Mouse (Mus musculus): ENCODE measurements at regions not wholly inside any gene's neighbourhood (a gene's known extent, or its start where the extent isn't known, plus 50 kb on each side); places are given as distances from the start of the nearest gene placed in this dataset.

GRCm38 (mm10) chr10:92246785-92247448 lies 475.3 kb downstream of the Nedd1 start:
- Histone ChIP-seq H3K4me2 (ENCODE audit: low read depth, low read length) (no peak overlapping the region), H3K27me3 (ENCODE audit: control insufficient read depth, insufficient read depth, low read length) (no peaks in the 10 kb centered on the region), H3K4me3 (ENCODE audit: low read depth, low read length) (no peak overlapping the region), H3K9me3 (ENCODE audit: control insufficient read depth, low read length) (no peaks in the 10 kb centered on the region), H3K9ac (replicated peaks; ENCODE audit: low read depth, low read length) (no peak overlapping the region), H3K27ac (ENCODE audit: low read depth, low read length) (no peak overlapping the region), H3K36me3 (ENCODE audit: control insufficient read depth, insufficient read depth, low read length) (no peaks in the 10 kb centered on the region), H3K4me1 (ENCODE audit: control insufficient read depth, insufficient read depth, low read length) (0 out of 2 replicates have a peak, but pooled peaks cover 3% of the 10 kb centered on the region)
- ATAC-seq (ENCODE audit: low read depth) = no peak
- 10% methylated on average over 7 of the region's 7 CpGs for WGBS

GRCm38 (mm10) chr10:92242714-92243440 lies 479.3 kb downstream of the Nedd1 start:
- no peaks in the 10 kb centered on the region for H3K9me3 ChIP-seq (ENCODE audit: control insufficient read depth, low read length)
- no peak overlapping the region for H3K27ac ChIP-seq (ENCODE audit: low read depth, low read length)
- H3K4me1 ChIP-seq (ENCODE audit: control insufficient read depth, insufficient read depth, low read length) = 0 out of 2 replicates have a peak, but pooled peaks cover 3% of the 10 kb centered on the region
- H3K4me3 ChIP-seq (ENCODE audit: low read depth, low read length) = no peak overlapping the region
- H3K9ac ChIP-seq (replicated peaks; ENCODE audit: low read depth, low read length) = no peak overlapping the region
- ATAC-seq (ENCODE audit: low read depth) = peak; percentile 92
- no peak overlapping the region for H3K4me2 ChIP-seq (ENCODE audit: low read depth, low read length)
- 31% methylated on average over 11 of the region's 11 CpGs for WGBS
- H3K27me3 ChIP-seq (ENCODE audit: control insufficient read depth, insufficient read depth, low read length) = no peaks in the 10 kb centered on the region
- no peaks in the 10 kb centered on the region for H3K36me3 ChIP-seq (ENCODE audit: control insufficient read depth, insufficient read depth, low read length)

GRCm38 (mm10) chr10:92237881-92238280 lies 484.3 kb downstream of the Nedd1 start:
- Histone ChIP-seq H3K9ac (replicated peaks; ENCODE audit: low read depth, low read length) (no peak overlapping the region), H3K27me3 (ENCODE audit: control insufficient read depth, insufficient read depth, low read length) (no peaks in the 10 kb centered on the region), H3K4me1 (ENCODE audit: control insufficient read depth, insufficient read depth, low read length) (no peaks in the 10 kb centered on the region), H3K27ac (ENCODE audit: low read depth, low read length) (no peak overlapping the region), H3K9me3 (ENCODE audit: control insufficient read depth, low read length) (no peaks in the 10 kb centered on the region), H3K4me2 (ENCODE audit: low read depth, low read length) (no peak overlapping the region), H3K4me3 (ENCODE audit: low read depth, low read length) (no peak overlapping the region), H3K36me3 (ENCODE audit: control insufficient read depth, insufficient read depth, low read length) (no peaks in the 10 kb centered on the region)
- 56% methylated on average over 5 of the region's 5 CpGs for WGBS
- ATAC-seq (ENCODE audit: low read depth) = no peak

GRCm38 (mm10) chr10:92232081-92232480 lies 490.1 kb downstream of the Nedd1 start:
- no peak for ATAC-seq (ENCODE audit: low read depth)

GRCm38 (mm10) chr10:92225818-92226217 lies 496.4 kb downstream of the Nedd1 start:
- H3K4me3 ChIP-seq (ENCODE audit: low read depth, low read length) = no peak overlapping the region
- H3K9ac ChIP-seq (replicated peaks; ENCODE audit: low read depth, low read length) = no peak overlapping the region
- H3K27ac ChIP-seq (ENCODE audit: low read depth, low read length) = no peak overlapping the region
- no peak overlapping the region for H3K4me2 ChIP-seq (ENCODE audit: low read depth, low read length)
- H3K27me3 ChIP-seq (ENCODE audit: control insufficient read depth, insufficient read depth, low read length) = no peaks in the 10 kb centered on the region
- WGBS = 75% methylated on average over 4 of the region's 4 CpGs
- no peaks in the 10 kb centered on the region for H3K36me3 ChIP-seq (ENCODE audit: control insufficient read depth, insufficient read depth, low read length)
- ATAC-seq (ENCODE audit: low read depth) = no peak
- H3K9me3 ChIP-seq (ENCODE audit: control insufficient read depth, low read length) = no peaks in the 10 kb centered on the region
- H3K4me1 ChIP-seq (ENCODE audit: control insufficient read depth, insufficient read depth, low read length) = no peaks in the 10 kb centered on the region

More at GRCm38 (mm10) chr10:92232081-92232480, 490.1 kb downstream of the Nedd1 start:
- no peak overlapping the region for H3K4me3 ChIP-seq (ENCODE audit: low read depth, low read length)
- H3K9me3 ChIP-seq (ENCODE audit: control insufficient read depth, low read length) = no peaks in the 10 kb centered on the region
- no peak overlapping the region for H3K9ac ChIP-seq (replicated peaks; ENCODE audit: low read depth, low read length)
- H3K27ac ChIP-seq (ENCODE audit: low read depth, low read length) = no peak overlapping the region
- 84% methylated on average over 2 of the region's 2 CpGs for WGBS
- no peaks in the 10 kb centered on the region for H3K36me3 ChIP-seq (ENCODE audit: control insufficient read depth, insufficient read depth, low read length)
- H3K4me1 ChIP-seq (ENCODE audit: control insufficient read depth, insufficient read depth, low read length) = no peaks in the 10 kb centered on the region
- no peak overlapping the region for H3K4me2 ChIP-seq (ENCODE audit: low read depth, low read length)
- no peaks in the 10 kb centered on the region for H3K27me3 ChIP-seq (ENCODE audit: control insufficient read depth, insufficient read depth, low read length)

GRCm38 (mm10) chr10:92225071-92225470 lies 497.1 kb downstream of the Nedd1 start:
- Histone ChIP-seq H3K36me3 (ENCODE audit: control insufficient read depth, insufficient read depth, low read length) (no peaks in the 10 kb centered on the region), H3K9ac (replicated peaks; ENCODE audit: low read depth, low read length) (no peak overlapping the region), H3K27ac (ENCODE audit: low read depth, low read length) (no peak overlapping the region), H3K4me3 (ENCODE audit: low read depth, low read length) (no peak overlapping the region), H3K9me3 (ENCODE audit: control insufficient read depth, low read length) (no peaks in the 10 kb centered on the region), H3K4me1 (ENCODE audit: control insufficient read depth, insufficient read depth, low read length) (no peaks in the 10 kb centered on the region), H3K27me3 (ENCODE audit: control insufficient read depth, insufficient read depth, low read length) (no peaks in the 10 kb centered on the region), H3K4me2 (ENCODE audit: low read depth, low read length) (no peak overlapping the region)
- WGBS = 89% methylated on average over 7 of the region's 7 CpGs
- ATAC-seq (ENCODE audit: low read depth) = no peak

- no peak overlapping the region for H3K4me3 ChIP-seq (ENCODE audit: low read depth, low read length)
- no peaks in the 10 kb centered on the region for H3K9me3 ChIP-seq (ENCODE audit: control insufficient read depth, low read length)
- H3K4me1 ChIP-seq (ENCODE audit: control insufficient read depth, insufficient read depth, low read length) = no peaks in the 10 kb centered on the region
- H3K4me2 ChIP-seq (ENCODE audit: low read depth, low read length) = no peak overlapping the region
- H3K36me3 ChIP-seq (ENCODE audit: control insufficient read depth, insufficient read depth, low read length) = no peaks in the 10 kb centered on the region
- no peak overlapping the region for H3K9ac ChIP-seq (replicated peaks; ENCODE audit: low read depth, low read length)
- H3K27ac ChIP-seq (ENCODE audit: low read depth, low read length) = no peak overlapping the region
- no peak for ATAC-seq (ENCODE audit: low read depth)
- WGBS = 77% methylated on average over 3 of the region's 3 CpGs
- H3K27me3 ChIP-seq (ENCODE audit: control insufficient read depth, insufficient read depth, low read length) = no peaks in the 10 kb centered on the region
These were observed 502.9 kb downstream of the Nedd1 start for GRCm38 (mm10) chr10:92219310-92219709.

- ATAC-seq (ENCODE audit: low read depth) = no peak
- Histone ChIP-seq H3K36me3 (ENCODE audit: control insufficient read depth, insufficient read depth, low read length) (no peaks in the 10 kb centered on the region), H3K9me3 (ENCODE audit: control insufficient read depth, low read length) (no peaks in the 10 kb centered on the region), H3K4me2 (ENCODE audit: low read depth, low read length) (no peak overlapping the region), H3K27ac (ENCODE audit: low read depth, low read length) (no peak overlapping the region), H3K4me3 (ENCODE audit: low read depth, low read length) (no peak overlapping the region), H3K4me1 (ENCODE audit: control insufficient read depth, insufficient read depth, low read length) (0 out of 2 replicates have a peak, but pooled peaks cover 3% of the 10 kb centered on the region), H3K9ac (replicated peaks; ENCODE audit: low read depth, low read length) (no peak overlapping the region), H3K27me3 (ENCODE audit: control insufficient read depth, insufficient read depth, low read length) (no peaks in the 10 kb centered on the region)
- WGBS = 57% methylated on average over 8 of the region's 8 CpGs
These were observed 551.4 kb downstream of the Nedd1 start for GRCm38 (mm10) chr10:92170856-92171255.

- no peaks in the 10 kb centered on the region for H3K27me3 ChIP-seq (ENCODE audit: control insufficient read depth, insufficient read depth, low read length)
- no peak for ATAC-seq (ENCODE audit: low read depth)
- no peak overlapping the region for H3K27ac ChIP-seq (ENCODE audit: low read depth, low read length)
- WGBS = 55% methylated on average over 2 of the region's 2 CpGs
- H3K4me3 ChIP-seq (ENCODE audit: low read depth, low read length) = no peak overlapping the region
- no peaks in the 10 kb centered on the region for H3K36me3 ChIP-seq (ENCODE audit: control insufficient read depth, insufficient read depth, low read length)
- no peaks in the 10 kb centered on the region for H3K9me3 ChIP-seq (ENCODE audit: control insufficient read depth, low read length)
- no peak overlapping the region for H3K9ac ChIP-seq (replicated peaks; ENCODE audit: low read depth, low read length)
- peak overlapping the region; percentile 55; the same call in 1 of the 2 replicates for H3K4me2 ChIP-seq (ENCODE audit: low read depth, low read length)
- H3K4me1 ChIP-seq (ENCODE audit: control insufficient read depth, insufficient read depth, low read length) = 0 out of 2 replicates have a peak, but pooled peaks cover 8% of the 10 kb centered on the region
These were observed 556.2 kb downstream of the Nedd1 start for GRCm38 (mm10) chr10:92166057-92166456.
